Mouse (Mus musculus): ENCODE measurements around the gene Fam57b.
A peak's percentile ranks its signal among the peaks of the same experiment; 100 is the strongest.

Gene Fam57b

GRCm38 (mm10) chr7:126797411-126798126, at the start of gene Fam57b:
Gene Fam57b (plus strand): TSS chr7:126797668.
- no peak for DNase-seq

DNA sequence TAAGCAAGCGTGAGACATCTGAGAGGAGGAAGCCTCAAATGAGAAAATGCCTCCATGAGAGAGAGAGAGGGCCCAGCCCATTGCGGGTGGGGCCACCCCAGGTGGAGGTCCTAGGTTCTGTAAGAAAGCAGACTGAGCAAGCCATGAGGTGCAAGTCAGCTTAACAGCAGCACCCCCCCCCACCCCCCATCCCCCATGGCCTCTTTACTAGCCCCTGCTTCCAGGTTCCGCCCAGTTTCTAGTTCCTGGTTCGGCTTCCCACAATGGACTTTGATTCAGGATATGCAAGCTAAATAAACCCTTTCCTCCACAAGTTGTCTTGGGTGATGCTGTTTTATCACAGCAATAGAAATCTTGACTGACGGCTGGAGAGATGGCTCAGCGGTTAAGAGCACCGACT, 48.6 kb upstream of the Fam57b start:
- no peak for DNase-seq

DNA sequence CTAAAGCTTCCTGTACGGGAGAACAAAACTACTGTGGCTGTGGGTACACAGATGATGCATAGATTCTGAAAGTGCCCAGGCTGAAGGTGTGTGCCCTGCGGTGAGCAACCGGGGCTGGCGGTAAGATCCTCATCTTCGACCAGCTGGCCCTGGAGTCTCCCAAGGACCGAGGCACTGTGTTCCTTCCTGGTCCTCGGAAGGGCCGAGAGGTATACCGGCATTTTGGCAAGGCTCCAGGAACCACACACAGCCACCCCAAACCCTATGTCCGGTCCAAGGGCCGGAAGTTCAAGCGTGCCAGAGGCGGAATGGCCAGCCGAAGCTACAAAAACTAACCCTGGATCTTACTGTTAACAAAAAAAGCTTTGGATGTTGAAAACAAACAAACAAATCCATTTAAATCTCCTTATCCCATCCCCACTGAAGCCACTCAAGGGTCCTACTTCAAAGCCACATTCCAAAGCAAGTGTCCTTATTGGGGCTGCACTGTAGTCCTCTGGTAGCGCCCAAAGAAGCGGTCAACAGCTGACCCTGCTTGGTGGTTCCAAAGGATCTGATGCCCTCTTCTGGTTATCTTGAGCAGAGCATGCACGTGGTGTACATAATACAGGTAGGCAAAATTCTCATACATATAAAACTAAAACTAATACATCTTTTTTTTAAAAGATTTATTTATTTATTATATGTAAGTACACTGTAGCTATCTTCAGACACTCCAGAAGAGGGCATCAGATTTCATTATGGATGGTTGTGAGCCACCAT, 47.7 kb upstream of the Fam57b start:
- no peak for DNase-seq

- DNase-seq: peak; percentile 65
Observed at GRCm38 (mm10) chr7:126754866-126755265, 42.6 kb upstream of the Fam57b start.

DNA sequence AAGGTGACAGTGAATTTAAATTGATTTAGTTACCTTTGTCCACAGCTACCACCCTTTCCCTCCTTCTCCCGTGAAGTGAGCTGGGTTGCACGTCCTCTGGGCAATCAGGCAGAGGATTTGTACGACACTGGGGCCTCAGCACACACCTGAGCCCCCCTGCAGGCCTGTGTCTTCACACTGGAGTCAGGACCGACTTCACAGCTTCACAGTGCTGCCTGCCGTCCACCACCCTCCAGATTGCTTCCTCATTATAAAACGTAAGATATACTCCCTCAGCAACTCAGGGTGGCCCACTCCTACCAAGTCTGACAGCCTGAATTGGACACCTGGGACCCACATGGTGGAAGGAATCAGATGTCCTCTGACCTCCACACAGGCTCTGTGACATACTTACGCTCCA, 38.9 kb upstream of the Fam57b start:
- DNase-seq: no peak

GRCm38 (mm10) chr7:126759050-126759671, 38.3 kb upstream of the Fam57b start, which contains the start of gene Mapk3:
Gene Mapk3 (plus strand): TSS chr7:126759601.
- peak; percentile 87 for DNase-seq

DNA sequence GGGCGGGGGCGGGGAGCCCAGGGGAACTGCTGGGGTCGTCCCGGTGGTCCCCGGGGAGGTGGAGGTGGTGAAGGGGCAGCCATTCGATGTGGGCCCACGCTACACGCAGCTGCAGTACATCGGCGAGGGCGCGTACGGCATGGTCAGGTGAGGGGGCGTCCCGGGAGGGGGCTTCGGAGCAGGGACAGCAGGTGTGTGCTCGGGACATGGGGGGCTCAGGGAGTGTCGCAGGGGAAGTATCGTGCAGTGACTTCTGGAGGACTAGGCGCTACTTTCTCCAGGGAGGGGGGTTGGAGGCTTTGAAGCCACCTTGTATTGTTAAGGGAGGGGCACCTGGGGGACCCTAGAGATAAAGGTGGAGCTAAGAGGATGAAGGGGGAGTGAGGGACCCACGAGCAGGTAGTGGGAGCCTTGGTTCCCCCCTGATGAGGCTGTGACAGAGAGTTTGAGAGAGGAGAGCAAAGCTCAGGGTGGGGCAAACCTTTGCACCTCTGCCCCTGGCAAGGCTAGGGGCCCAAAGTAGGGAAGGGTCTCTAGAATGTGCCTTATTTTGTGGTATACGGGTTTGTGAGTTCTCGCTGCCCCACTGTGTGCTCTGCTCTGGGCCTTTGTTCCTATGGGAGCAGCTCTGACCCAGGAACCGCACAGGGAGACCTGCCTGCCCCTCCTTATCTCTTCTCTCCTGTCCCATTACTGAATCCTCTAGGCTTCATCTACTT, 37.6 kb upstream of the Fam57b start:
- no peak for DNase-seq

DNA sequence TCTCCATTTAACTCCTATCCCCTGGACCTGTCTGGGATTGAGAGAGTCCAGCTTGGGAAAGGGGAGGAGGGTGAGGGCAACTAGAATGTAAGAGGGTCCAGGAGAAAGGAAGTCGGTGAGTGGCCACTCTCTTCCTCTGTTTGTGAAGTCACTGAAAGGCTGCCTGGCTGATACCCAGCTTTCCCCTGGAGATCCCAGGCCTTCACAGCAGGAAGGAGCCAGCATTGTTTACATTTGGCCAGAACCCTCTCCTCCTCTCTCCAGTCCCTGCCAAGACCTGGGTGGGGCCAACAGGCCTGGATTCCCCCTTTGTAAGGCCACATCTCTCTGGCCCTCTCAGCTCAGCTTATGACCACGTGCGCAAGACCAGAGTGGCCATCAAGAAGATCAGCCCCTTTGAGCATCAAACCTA, 37.1 kb upstream of the Fam57b start:
- DNase-seq: no peak

DNA sequence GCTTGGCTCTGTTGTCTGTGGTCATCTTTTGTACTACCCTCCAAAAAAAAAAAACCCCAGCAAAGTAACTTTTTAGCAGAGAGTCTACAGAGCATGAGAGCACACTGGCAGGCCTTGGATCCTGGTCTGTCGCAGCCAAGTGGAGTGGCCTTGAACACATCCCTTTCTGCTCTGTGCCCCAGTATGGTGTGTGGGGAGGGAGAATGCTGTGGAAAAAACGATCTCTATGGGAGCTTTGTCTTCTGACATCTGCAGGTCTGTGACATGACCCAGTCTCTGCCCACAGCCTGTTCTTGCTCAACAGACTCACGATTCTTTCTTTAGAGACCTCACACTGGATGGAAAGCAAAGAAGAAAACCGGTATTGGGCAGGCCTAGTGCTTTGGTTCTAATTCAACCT, 36.5 kb upstream of the Fam57b start:
- DNase-seq: no peak

- DNase-seq: no peak
Observed at GRCm38 (mm10) chr7:126761529-126762067, 35.9 kb upstream of the Fam57b start.

- no peak for DNase-seq
Observed at GRCm38 (mm10) chr7:126762471-126763008, 34.9 kb upstream of the Fam57b start.

DNA sequence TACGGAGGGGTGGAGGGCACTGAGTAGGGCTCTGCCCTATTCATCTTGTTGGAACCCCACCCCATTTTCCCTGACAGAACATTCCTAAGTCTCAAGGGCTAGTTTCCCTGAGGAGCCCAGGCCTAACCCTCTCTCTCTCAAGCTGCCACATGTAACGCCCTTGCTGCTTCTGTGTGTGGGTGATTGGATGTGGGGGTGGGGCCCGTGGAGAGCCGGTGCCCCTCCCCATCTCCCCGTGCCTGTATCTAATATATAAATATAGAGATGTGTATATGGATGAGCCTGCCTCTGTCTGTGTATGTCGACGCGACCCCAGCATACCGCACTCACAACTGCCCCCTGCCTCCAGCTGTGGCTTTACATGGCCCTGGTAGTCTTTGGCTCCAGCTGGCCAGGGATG, 31.9 kb upstream of the Fam57b start:
- DNase-seq: no peak

GRCm38 (mm10) chr7:126766201-126766600, 31.3 kb upstream of the Fam57b start, which contains the start of gene Gdpd3:
Gene Gdpd3 (plus strand): TSS chr7:126766334.
- no peak for DNase-seq

GRCm38 (mm10) chr7:126767001-126767400, 30.5 kb upstream of the Fam57b start:
- no peak for DNase-seq

DNA sequence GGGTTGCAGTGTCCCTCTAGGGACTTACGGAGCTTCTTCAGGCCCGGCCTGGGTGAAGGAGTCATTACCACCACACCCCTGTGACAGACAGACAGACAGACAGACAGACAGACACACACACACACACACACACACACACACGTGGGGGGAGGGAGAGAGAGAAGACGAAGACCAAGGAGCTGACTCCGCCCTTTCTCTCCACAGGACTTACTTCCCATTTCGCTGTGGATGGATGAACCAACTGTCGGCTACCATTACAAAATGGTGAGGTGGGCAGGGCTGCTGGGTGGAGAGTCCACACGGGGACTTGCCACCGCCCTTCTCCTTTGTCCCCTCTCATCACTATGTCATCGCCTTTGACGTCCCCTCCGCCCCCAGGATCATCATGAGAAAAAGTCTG, 26.7 kb upstream of the Fam57b start:
- DNase-seq: no peak

- DNase-seq: no peak
Observed at GRCm38 (mm10) chr7:126773351-126773750, 24.1 kb upstream of the Fam57b start.

DNA sequence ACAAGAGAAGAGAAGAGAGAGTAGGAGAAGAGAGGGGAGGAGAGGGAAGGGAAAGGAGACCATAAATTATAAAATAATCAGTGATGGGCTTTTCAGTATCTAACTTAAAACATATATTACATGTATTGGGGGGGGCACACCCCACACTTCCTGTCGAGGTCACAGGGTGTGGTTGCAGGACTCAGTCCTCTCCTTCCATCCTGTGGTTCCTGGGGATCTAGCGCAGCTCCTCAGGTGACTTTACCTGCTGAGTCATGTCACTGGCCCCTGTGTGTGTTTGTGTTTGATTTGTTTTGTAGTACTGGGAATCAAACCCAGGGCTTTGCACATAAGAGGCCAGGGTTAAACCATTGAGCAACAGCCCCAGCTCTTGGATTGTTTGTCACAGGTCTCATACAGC, 23.0 kb upstream of the Fam57b start:
- DNase-seq: no peak

DNA sequence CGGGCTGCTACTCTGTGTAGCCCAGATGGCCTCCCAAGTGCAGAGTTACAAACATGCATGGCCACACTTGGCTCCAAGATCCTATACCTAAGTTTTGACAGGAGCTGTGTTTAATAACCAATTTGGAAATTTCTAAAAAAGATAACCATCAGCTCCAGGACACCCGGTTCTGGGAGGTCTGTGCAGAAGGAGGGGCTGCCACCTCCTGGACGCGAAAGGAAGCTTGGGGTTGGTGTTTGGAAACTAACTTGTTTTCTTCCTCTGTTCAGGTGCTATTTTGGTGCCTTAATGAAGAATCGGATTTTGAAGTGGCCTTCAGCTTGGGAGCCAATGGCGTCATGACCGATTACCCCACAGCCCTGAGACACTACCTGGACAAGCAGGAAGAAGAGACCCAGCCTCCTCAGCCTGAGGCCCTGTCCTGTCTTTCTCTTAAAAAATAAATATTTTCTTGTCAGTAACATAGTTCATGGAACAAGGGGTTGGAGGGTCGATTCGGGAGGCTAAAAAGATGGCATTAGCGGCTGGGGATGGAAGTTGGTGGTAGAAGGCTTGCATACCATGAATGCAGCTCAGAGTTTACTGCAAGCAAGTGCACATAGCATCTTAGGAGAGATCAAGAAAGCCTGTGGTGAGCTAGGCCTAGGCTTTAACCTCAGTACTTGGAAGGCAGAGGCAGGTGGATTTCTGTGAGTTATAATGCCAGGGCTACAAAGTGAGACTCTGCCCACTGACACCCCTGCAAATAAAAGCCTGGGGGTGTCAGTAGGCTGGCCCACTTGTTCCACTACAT, 22.1 kb upstream of the Fam57b start:
- no peak for DNase-seq

GRCm38 (mm10) chr7:126775978-126776234, 21.6 kb upstream of the Fam57b start:
- DNase-seq: no peak

DNA sequence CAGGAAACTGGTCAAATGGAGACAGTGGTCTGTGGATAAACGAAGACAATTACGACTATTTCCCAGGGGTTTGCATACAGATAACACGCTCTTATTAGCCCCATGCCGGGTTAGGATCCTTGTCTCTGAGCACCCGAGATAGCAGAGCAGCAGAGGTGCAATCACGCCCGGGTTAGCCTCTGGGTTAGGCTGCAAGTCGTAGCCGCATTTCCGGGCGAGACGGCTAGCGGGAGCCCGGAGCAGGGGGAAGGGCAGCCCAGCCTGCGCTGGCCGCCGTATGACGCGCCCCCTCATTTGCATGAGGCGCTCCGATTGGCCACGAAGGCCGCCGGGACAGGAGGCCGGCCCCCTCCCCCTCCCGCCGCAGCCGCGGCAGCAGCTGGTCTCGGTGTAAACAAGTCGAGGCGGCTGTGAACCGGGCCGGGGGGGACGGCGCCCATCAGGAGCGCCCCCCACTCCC, 20.8 kb upstream of the Fam57b start, which contains the start of gene Ypel3:
Ypel3 (plus strand) TSS at position 358 of the 460 bp plus-strand sequence.
- DNase-seq: peak; percentile 94

- DNase-seq: no peak
Observed at GRCm38 (mm10) chr7:126777476-126777875, 20.0 kb upstream of the Fam57b start.

DNA sequence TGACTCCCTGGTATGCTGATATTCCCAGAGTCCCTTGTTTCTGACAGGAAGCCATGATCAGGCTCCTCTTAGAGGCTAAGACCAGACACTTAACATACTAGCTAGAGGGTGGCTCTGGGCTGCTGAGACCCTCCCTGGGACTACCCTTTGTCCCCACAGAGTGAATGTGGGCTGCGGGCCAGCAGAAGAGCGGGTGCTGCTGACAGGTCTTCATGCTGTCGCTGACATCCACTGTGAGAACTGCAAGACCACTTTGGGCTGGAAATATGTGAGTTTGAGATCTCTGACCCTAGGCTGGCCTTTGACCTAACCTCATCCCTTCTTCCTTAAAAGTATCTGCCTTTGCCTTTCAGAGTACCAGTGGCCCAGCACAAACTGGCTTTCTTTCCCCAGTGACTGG, 19.3 kb upstream of the Fam57b start:
- DNase-seq: no peak

Data from right cerebral cortex, postnatal 14 days (tissue).